Mouse (Mus musculus) megakaryocyte, embryonic 14.5 days (primary cell): ENCODE measurements at regions not wholly inside any gene's neighbourhood (a gene's known extent, or its start where the extent isn't known, plus 50 kb on each side); places are given as distances from the start of the nearest gene placed in this dataset.

ENCODE experiments used
- H3K27me3 ChIP-seq: replicated peaks from 2 replicates; pipeline ENCODE3; 2012; ENCODE audit warnings: inconsistent platforms
- H3K36me3 ChIP-seq: replicated peaks from 2 replicates; pipeline ENCODE3; 2012; ENCODE audit warnings: low read length, inconsistent platforms, mixed read lengths
- H3K4me1 ChIP-seq: 2 replicates; pipeline ENCODE4 v1.6.1; 2012; ENCODE audit warnings: inconsistent platforms
- H3K4me3 ChIP-seq: replicated peaks from 2 replicates; pipeline ENCODE3; 2012; ENCODE audit warnings: moderate library complexity, mild to moderate bottlenecking, inconsistent platforms
- H3K9me3 ChIP-seq: 2 replicates; pipeline ENCODE4 v1.6.1; 2012; ENCODE audit warnings: inconsistent platforms
- FLI1 ChIP-seq: IDR thresholded peaks from 2 replicates; pipeline ENCODE4 v1.6.1; 2012; ENCODE audit warnings: low read length, inconsistent platforms, mixed read lengths
- GATA1 ChIP-seq: IDR thresholded peaks from 3 replicates; pipeline ENCODE4 v1.6.1; 2012; ENCODE audit warnings: mixed read lengths, low read length, inconsistent platforms, borderline replicate concordance

DNA sequence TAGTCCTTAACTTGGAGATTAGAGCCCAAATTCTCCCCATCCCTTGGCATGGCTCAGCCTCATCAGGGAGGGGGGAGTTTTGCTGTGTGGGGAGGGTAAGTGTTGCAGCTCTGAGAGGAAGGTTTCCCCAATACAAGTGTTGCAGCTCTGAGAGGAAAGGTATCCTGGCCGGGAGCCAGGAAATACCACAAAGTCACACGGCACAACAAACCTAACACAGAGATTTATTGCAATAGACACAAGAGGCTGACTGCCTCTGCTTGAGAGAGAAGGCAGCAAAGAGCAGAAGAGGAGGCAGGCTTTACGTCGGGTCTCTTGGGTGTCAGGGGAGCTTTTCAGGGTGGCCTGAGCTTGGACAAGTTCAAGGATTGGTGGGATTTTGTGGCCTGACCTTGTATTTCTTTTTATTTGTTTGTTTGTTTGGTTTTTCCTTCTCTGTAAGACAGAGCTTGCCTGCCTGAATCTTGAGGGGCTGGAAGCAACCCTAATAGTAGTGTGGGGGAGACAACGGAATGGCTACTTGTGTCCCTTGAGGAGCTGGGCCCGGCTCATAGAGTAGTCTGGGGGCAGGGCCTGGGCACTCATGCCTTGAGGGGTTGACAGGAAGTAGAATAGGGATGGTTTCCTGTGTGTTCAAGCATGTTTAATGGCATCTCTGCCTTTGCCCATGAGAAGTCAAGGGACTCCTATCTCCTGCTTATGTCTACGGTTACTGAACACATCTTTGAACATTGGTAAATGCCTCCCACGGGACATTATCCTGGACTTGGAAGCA is 302.3 kb downstream of the 4933412E24Rik start:
- Histone ChIP-seq H3K27me3 (peaks cover 12% of the 10 kb centered on the region), H3K36me3 (no peaks in the 10 kb centered on the region), H3K4me1 (peaks cover 25% of the 10 kb centered on the region), H3K4me3 (no peak overlapping the region), H3K9me3 (no peaks in the 10 kb centered on the region)
- TF ChIP-seq GATA1, result no peak
- no peak for TF ChIP-seq FLI1

- no peak for TF ChIP-seq GATA1
- TF ChIP-seq FLI1, result no peak
- Histone ChIP-seq H3K4me3 (no peak overlapping the region), H3K9me3 (no peaks in the 10 kb centered on the region), H3K27me3 (peaks cover 17% of the 10 kb centered on the region), H3K4me1 (peaks cover 23% of the 10 kb centered on the region), H3K36me3 (no peaks in the 10 kb centered on the region)
Measured at GRCm38 (mm10) chr15:59712077-59712752, 304.2 kb downstream of the 4933412E24Rik start.

GRCm38 (mm10) chr15:59709925-59710324 is 306.5 kb downstream of the 4933412E24Rik start:
- no peaks in the 10 kb centered on the region for H3K36me3 ChIP-seq
- TF ChIP-seq GATA1, result no peak
- TF ChIP-seq FLI1, result no peak
- H3K9me3 ChIP-seq, result no peaks in the 10 kb centered on the region
- H3K27me3 ChIP-seq, result peaks cover 19% of the 10 kb centered on the region
- no peak overlapping the region for H3K4me3 ChIP-seq
- H3K4me1 ChIP-seq, result peaks cover 17% of the 10 kb centered on the region

DNA sequence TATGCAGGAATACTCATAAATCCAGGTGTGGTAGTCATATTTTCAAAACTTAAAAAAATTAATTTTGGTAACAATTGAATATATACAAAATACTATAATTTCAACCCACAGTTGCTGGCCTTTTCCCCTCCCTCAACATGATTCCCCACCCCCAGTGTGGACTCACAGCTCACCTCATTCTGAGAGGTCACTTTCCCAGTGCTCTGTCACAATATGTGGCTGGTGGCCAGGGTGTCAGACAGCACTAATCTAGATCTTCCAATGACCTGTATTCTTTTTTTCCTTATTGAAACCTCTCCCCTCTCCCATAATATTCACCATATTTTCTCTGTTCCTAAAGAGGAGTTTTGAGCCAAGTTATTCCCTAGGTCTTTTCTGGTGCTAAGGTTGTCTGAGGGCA is 308.0 kb downstream of the 4933412E24Rik start:
- no peak overlapping the region for H3K4me3 ChIP-seq
- no peaks in the 10 kb centered on the region for H3K9me3 ChIP-seq
- no peak for TF ChIP-seq FLI1
- TF ChIP-seq GATA1, result no peak
- H3K4me1 ChIP-seq, result peaks cover 10% of the 10 kb centered on the region; the same call in 1 of the 2 replicates
- H3K27me3 ChIP-seq, result peaks cover 21% of the 10 kb centered on the region
- no peaks in the 10 kb centered on the region for H3K36me3 ChIP-seq

GRCm38 (mm10) chr15:59707081-59707480 is 309.3 kb downstream of the 4933412E24Rik start:
- TF ChIP-seq GATA1 (no peak), FLI1 (no peak)
- no peak overlapping the region for H3K4me3 ChIP-seq
- no peaks in the 10 kb centered on the region for H3K36me3 ChIP-seq
- H3K9me3 ChIP-seq, result no peaks in the 10 kb centered on the region
- peaks cover 5% of the 10 kb centered on the region; the same call in 1 of the 2 replicates for H3K4me1 ChIP-seq
- peaks cover 19% of the 10 kb centered on the region for H3K27me3 ChIP-seq
